Mouse (Mus musculus): ENCODE results near the gene Tex261. TPM values are rescaled to one million over a fixed set of nuclear protein-coding genes. Genes with fewer than 3 reads are reported as not detected.

Tex261 gene
- polyA plus RNA-seq (2015; fragmentation: Nextera tagmentation; extraction: Ambion mirVana) = 88.5 and 92.0 TPM in 2 replicates

DNA sequence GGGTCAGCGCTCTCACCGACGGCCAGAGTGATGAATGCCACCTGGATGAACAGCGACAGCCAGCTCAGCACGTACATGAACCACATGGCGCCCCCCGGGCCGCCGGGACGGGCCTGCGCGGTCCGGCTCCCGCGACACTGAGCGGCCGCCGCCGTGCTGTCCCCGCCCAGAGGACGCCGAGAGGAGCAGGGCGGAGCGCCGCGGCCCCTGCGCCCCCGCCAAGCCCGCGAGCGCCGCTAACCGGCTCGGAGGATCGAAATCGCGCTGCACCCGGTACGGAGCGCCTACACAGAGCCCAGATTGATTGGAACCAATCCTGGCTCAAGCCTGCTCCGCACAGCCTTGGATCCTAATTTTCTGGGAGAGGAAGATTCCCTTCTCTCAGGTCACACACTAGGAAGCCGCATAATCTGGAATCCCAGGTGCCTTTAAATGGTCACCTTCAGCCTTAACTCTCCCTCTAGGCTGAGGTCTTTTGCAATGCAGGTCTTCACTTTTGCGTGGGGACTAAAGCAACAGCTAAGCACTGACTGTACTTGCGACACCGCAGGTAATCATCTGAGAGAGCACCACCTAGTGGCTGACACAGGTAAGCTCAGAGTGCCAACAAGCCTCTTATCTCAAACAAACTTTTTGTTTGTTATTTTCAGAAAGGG, at the start of gene Tex261:
Gene Tex261, minus strand, starts transcription at position 176 of the 656 bp plus-strand sequence.
- Histone ChIP-seq H3K27ac (replicated peaks) (peak within 1 kb of the TSS; percentile 85), H3K4me3 (replicated peaks) (peak within 1 kb of the TSS; percentile 94), H3K27me3 (no peaks in the 10 kb centered on the region), H3K9me3 (replicated peaks) (no peaks in the 10 kb centered on the region), H3K4me1 (peaks cover 22% of the 10 kb centered on the region), H3K9ac (peak within 1 kb of the TSS; percentile 91), H3K36me3 (peaks cover 27% of the 10 kb centered on the region), H3K4me2 (replicated peaks) (peak within 1 kb of the TSS; percentile 76)
- ATAC-seq (ENCODE audit: insufficient number of reproducible peaks, low FRiP score, low TSS enrichment, low read depth) = peak; percentile 96
- WGBS = under 1% methylated on average over 45 of the region's 45 CpGs

DNA sequence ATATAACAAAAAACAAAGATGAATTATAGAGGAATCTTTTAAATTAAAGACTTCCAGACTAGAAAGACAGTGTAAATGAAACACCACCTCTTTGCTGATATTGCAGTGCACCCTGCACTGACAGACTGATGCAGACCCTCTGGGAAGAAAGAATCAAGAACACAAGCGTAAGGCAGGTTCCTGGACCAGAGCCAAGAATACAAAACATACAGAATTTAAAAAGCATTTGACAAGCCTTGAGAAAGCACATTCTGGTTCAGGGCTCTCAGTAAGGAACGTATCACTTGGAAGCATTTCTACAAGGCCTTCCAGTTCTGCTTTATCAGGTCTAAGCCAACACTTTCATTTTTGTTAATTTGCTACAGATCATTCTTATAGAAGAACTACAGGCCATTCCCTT, 46.2 kb upstream of the Tex261 start:
- ATAC-seq (ENCODE audit: insufficient number of reproducible peaks, low FRiP score, low TSS enrichment, low read depth) = no peak
- Histone ChIP-seq H3K36me3 (no peaks in the 10 kb centered on the region), H3K27ac (replicated peaks) (no peak overlapping the region), H3K4me3 (replicated peaks) (no peak overlapping the region), H3K4me1 (peaks cover 6% of the 10 kb centered on the region), H3K9ac (no peak overlapping the region), H3K4me2 (replicated peaks) (no peak overlapping the region), H3K27me3 (no peaks in the 10 kb centered on the region), H3K9me3 (replicated peaks) (no peaks in the 10 kb centered on the region)
- WGBS = 30% methylated on average over 2 of the region's 2 CpGs

DNA sequence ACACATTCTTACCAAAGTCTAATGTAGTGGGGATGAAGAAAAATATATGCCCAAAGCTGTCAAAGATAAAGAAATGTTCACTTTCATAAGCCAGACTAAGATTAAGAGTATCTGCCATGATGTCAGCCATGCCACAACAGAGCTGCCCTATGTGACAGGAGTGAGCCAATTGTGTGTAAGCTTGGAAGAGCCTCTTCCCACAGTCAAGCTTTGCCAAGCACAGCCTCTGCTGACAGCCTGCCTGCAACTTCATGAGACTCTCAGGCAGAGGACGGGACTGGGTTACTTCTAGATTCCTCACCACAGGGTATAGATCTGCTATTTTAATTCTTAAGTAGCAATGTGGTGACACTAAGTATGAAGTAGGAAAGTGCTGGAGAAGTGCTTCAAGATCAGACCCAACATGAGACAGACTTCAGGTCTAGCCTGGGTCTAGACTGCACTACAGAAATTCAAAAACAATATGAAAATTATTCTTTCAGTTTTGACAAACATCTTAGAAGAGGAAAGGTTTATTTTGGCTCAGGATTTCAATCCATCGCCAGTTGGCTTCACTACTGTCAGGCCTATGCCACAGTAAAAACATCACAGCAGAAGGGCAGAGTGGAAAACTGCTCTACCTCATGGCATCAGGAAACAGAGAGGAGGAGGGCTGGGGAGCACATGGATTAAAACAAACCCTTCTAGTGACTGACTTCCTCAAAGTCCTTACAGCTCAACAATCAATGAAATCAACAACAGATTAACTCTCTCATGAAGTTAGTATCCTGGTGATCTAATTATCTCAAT, 45.3 kb upstream of the Tex261 start:
- ATAC-seq (ENCODE audit: insufficient number of reproducible peaks, low FRiP score, low TSS enrichment, low read depth) = no peak
- WGBS = 73% methylated on average over 2 of the region's 2 CpGs
- H3K36me3 ChIP-seq = no peaks in the 10 kb centered on the region

DNA sequence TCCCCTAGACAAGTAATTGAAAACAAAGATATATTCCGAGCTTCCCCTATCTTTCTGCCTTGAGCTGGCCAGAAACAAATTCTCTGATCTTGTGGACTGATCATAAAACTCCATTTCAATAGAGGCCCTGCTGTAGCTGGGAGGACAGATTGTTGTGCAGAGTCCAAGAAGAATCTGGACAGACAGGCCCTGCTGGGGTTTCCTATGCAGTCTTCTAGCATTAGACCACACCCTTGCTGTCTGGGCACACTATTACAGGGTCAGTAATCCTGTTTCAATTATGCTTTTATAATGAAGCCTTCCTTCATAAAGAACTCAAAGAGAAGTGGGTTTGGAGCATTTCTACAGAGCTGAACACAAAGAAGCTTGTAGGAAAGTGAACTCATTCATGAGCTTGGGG, 43.4 kb upstream of the Tex261 start:
- no peaks in the 10 kb centered on the region for H3K27me3 ChIP-seq
- no peak overlapping the region for H3K4me2 ChIP-seq (replicated peaks)
- WGBS = 62% methylated on average over 1 of the region's 1 CpGs
- H3K27ac ChIP-seq (replicated peaks) = peak overlapping the region; percentile 44
- ATAC-seq (ENCODE audit: insufficient number of reproducible peaks, low FRiP score, low TSS enrichment, low read depth) = no peak
- peaks cover 3% of the 10 kb centered on the region; the same call in 1 of the 2 replicates for H3K36me3 ChIP-seq
- H3K9ac ChIP-seq = no peak overlapping the region
- no peak overlapping the region for H3K4me3 ChIP-seq (replicated peaks)
- peaks cover 6% of the 10 kb centered on the region; the same call in 1 of the 2 replicates for H3K4me1 ChIP-seq
- no peaks in the 10 kb centered on the region for H3K9me3 ChIP-seq (replicated peaks)

More for the DNA sequence above, 45.3 kb upstream of the Tex261 start:
- Histone ChIP-seq H3K9ac (no peak overlapping the region), H3K27me3 (no peaks in the 10 kb centered on the region), H3K4me1 (peaks cover 6% of the 10 kb centered on the region), H3K9me3 (replicated peaks) (no peaks in the 10 kb centered on the region), H3K4me2 (replicated peaks) (no peak overlapping the region), H3K4me3 (replicated peaks) (no peak overlapping the region), H3K27ac (replicated peaks) (no peak overlapping the region)

DNA sequence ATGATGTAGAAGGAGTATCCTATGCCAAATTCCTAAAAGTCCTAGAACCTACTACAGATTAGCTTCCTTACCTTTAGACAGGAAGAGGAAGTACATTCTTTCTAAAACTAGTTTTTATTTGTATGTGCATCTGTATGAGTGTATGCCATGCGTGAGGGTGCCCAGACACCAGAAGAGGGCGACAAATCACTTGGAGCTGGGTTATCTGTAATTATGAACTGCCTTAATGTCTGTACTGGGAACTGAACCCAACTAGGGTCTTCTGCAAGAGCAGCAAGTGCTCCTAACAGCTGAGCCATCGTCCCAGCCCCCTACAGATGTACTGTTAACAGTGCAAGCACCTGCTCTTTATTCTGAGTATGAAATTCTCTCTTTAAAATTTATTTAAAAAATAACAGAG, 40.2 kb upstream of the Tex261 start:
- peaks cover 4% of the 10 kb centered on the region; the same call in 1 of the 2 replicates for H3K4me1 ChIP-seq
- WGBS = 95% methylated on average over 3 of the region's 3 CpGs
- peaks cover 17% of the 10 kb centered on the region for H3K36me3 ChIP-seq
- ATAC-seq (ENCODE audit: insufficient number of reproducible peaks, low FRiP score, low TSS enrichment, low read depth) = no peak
- H3K9me3 ChIP-seq (replicated peaks) = no peaks in the 10 kb centered on the region
- H3K27ac ChIP-seq (replicated peaks) = no peak overlapping the region
- no peak overlapping the region for H3K4me2 ChIP-seq (replicated peaks)
- no peak overlapping the region for H3K4me3 ChIP-seq (replicated peaks)
- no peaks in the 10 kb centered on the region for H3K27me3 ChIP-seq
- H3K9ac ChIP-seq = no peak overlapping the region

DNA sequence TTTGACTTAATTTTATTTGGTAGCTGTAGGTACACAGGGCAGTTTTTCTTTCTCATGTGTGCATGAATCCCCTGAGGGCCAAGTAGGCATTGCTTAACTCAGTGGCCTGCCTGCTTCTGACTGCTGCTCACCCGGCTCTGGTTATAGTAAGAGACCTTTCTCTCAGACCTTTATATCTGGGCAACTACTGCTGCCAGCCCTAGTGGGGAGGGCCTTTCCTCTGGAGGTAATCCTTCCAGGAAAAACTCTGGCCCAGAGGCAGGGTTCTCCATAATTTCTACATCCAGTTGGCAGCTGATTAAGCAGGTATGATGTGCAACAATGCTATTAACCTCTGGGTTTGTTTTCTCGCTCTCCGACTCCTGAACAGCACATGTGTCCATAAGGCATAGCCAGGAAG, 27.2 kb upstream of the Tex261 start:
- Histone ChIP-seq H3K27me3 (no peaks in the 10 kb centered on the region), H3K4me3 (replicated peaks) (no peak overlapping the region), H3K36me3 (peaks cover 54% of the 10 kb centered on the region), H3K9me3 (replicated peaks) (no peaks in the 10 kb centered on the region), H3K4me2 (replicated peaks) (no peak overlapping the region), H3K27ac (replicated peaks) (no peak overlapping the region), H3K4me1 (no peaks in the 10 kb centered on the region), H3K9ac (no peak overlapping the region)
- ATAC-seq (ENCODE audit: insufficient number of reproducible peaks, low FRiP score, low TSS enrichment, low read depth) = no peak
- 75% methylated on average over 3 of the region's 3 CpGs for WGBS

DNA sequence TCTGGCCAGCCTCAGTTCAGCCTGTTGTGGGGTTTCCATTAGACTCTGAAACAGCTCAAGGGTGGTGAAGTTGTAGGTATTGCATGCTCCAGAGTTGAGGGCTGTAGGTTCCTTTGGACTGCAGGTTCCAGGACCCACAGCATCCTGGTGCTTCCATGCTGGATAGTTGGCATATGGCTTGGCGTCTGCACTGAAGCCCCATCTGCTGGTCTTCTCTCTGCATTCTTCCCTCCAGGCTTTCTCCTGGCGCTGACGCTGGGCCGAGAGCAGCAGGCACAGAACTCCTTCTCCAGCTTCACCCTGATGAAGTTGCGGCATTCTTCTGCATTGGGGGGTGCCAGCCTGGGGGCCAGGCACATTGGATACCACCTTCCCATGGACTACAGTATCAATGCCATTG, 26.4 kb upstream of the Tex261 start:
- Histone ChIP-seq H3K4me1 (0 out of 2 replicates have a peak, but pooled peaks cover 1% of the 10 kb centered on the region), H3K9ac (no peak overlapping the region), H3K9me3 (replicated peaks) (no peaks in the 10 kb centered on the region), H3K4me3 (replicated peaks) (no peak overlapping the region), H3K27me3 (no peaks in the 10 kb centered on the region), H3K27ac (replicated peaks) (no peak overlapping the region), H3K36me3 (peaks cover 53% of the 10 kb centered on the region), H3K4me2 (replicated peaks) (no peak overlapping the region)
- 90% methylated on average over 5 of the region's 5 CpGs for WGBS
- no peak for ATAC-seq (ENCODE audit: insufficient number of reproducible peaks, low FRiP score, low TSS enrichment, low read depth)

DNA sequence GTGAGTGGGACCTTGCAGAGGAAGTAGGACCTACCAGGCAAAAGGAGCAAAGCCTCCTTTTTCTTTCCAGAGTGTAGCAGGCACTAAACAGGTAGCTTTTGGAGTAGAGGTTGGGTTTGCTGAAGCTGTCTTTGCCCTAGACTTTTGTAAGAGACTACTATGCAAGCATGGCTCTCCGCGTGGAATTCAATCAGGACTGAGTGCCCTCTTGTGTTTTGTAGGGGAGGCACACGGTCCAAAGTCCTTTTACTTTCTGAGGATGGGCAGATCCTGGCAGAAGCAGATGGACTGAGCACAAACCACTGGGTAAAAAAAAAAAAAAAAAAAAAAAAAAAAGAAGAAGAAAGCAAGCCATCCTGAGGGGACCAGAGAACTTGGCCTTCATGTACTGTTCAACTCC, 21.1 kb upstream of the Tex261 start:
- Histone ChIP-seq H3K27ac (replicated peaks) (no peak overlapping the region), H3K4me1 (peaks cover 10% of the 10 kb centered on the region), H3K9ac (no peak overlapping the region), H3K4me3 (replicated peaks) (no peak overlapping the region), H3K36me3 (peaks cover 24% of the 10 kb centered on the region), H3K9me3 (replicated peaks) (no peaks in the 10 kb centered on the region), H3K4me2 (replicated peaks) (no peak overlapping the region), H3K27me3 (no peaks in the 10 kb centered on the region)
- 62% methylated on average over 3 of the region's 3 CpGs for WGBS
- ATAC-seq (ENCODE audit: insufficient number of reproducible peaks, low FRiP score, low TSS enrichment, low read depth) = no peak

DNA sequence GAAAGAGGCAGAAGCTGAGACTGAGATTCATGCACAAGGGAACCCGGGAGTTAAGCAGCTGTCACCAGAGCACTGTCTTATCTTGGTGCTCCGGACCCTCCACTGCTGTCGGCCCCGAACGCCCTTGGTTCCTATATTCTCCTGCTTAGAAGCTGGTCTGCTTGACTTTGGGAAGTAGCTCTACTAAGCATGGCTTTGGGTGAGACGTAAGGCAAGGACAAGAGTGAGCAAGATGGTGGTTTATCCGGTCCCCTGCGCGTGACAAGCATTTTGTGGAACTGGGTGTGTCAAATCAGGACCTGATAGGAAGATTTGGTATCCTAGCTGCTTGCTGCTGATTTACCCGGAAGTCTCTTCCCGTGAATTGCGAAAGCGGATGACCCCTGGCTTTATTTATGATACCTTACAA, 19.9 kb upstream of the Tex261 start:
- H3K4me3 ChIP-seq (replicated peaks) = peak overlapping the region; percentile 88
- no peaks in the 10 kb centered on the region for H3K9me3 ChIP-seq (replicated peaks)
- H3K27ac ChIP-seq (replicated peaks) = peak overlapping the region; percentile 96
- no peaks in the 10 kb centered on the region for H3K27me3 ChIP-seq
- peak overlapping the region; percentile 89 for H3K4me2 ChIP-seq (replicated peaks)
- ATAC-seq (ENCODE audit: insufficient number of reproducible peaks, low FRiP score, low TSS enrichment, low read depth) = no peak
- 5% methylated on average over 13 of the region's 13 CpGs for WGBS
- H3K4me1 ChIP-seq = peaks cover 10% of the 10 kb centered on the region
- peak overlapping the region; percentile 75 for H3K9ac ChIP-seq
- H3K36me3 ChIP-seq = peaks cover 13% of the 10 kb centered on the region

DNA sequence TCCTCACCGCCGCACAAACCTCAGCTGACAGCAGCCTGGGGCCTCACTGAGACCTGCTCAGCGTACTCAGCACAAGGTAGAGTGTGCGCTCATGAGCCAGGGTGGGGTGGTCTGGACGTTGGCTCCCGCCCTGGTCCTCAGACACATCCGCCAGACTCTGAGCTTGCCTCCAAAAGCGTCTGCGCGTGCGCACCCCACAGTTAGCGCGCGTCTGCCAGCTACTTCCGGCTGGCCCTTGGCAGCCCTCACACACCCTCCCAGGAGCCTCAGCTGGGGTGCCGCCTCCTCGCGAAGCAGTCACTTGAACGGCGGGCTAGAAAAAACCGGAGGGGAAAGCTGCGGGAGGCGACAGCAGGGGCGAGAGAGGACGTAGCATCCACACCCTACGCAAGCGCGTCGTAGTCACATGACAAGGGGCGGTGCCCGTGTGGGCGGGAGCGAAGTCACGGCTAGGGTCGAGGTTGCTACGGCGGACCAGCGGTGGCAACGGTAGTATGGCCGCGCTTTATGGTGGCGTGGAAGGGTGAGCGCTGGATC, 19.2 kb upstream of the Tex261 start, which contains the start of gene Nagk:
Gene Nagk, plus strand, starts transcription at position 223 of the 537 bp plus-strand sequence.
- peak; percentile 95 for ATAC-seq (ENCODE audit: insufficient number of reproducible peaks, low FRiP score, low TSS enrichment, low read depth)
- WGBS = under 1% methylated on average over 43 of the region's 43 CpGs
- peaks cover 7% of the 10 kb centered on the region; the same call in 1 of the 2 replicates for H3K36me3 ChIP-seq
- no peaks in the 10 kb centered on the region for H3K27me3 ChIP-seq
- peak within 1 kb of the TSS; percentile 89 for H3K4me2 ChIP-seq (replicated peaks)
- peak within 1 kb of the TSS; percentile 96 for H3K27ac ChIP-seq (replicated peaks)
- H3K4me1 ChIP-seq = peaks cover 10% of the 10 kb centered on the region
- peak within 1 kb of the TSS; percentile 88 for H3K4me3 ChIP-seq (replicated peaks)
- no peaks in the 10 kb centered on the region for H3K9me3 ChIP-seq (replicated peaks)
- H3K9ac ChIP-seq = peak within 1 kb of the TSS; percentile 75

DNA sequence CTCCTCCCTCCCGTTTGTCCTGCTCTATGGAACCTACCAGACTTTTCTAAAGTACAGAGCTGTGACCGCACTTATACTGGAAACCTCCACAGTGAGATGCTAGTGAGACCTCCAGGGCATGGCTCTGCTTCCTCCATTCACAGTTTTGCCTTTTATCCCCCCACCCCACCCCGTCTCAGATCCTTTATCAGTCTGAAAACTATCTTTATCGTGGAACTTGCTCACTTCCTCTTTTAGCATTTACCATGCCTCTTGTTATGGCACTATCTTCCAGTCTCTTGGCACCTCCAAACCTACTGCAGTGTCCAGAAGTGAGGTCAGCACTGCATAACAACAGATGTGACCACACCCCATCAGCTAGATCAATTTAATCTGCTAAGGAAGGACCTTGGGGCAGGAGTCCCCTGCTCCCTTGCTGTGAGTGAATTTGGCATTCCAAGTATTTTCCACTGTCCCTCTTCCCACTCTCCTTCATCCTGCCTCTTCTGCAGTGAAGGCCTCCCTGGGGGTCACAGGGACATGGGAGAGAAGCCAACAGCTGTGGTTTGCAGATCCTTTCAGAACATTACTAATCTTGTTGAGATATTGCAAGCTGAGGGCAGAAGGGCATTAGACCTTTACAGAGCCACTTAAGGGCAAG, 15.8 kb upstream of the Tex261 start:
- WGBS = 64% methylated on average over 4 of the region's 4 CpGs
- ATAC-seq (ENCODE audit: insufficient number of reproducible peaks, low FRiP score, low TSS enrichment, low read depth) = no peak

More for the DNA sequence above, 15.8 kb upstream of the Tex261 start:
- H3K9me3 ChIP-seq (replicated peaks) = no peaks in the 10 kb centered on the region
- no peak overlapping the region for H3K9ac ChIP-seq
- H3K4me3 ChIP-seq (replicated peaks) = no peak overlapping the region
- H3K36me3 ChIP-seq = no peaks in the 10 kb centered on the region
- H3K27ac ChIP-seq (replicated peaks) = no peak overlapping the region
- H3K4me1 ChIP-seq = peaks cover 7% of the 10 kb centered on the region
- H3K4me2 ChIP-seq (replicated peaks) = no peak overlapping the region
- H3K27me3 ChIP-seq = no peaks in the 10 kb centered on the region

All from embryonic facial prominence, embryonic 15.5 days (tissue).